Mouse (Mus musculus) CH12.LX (cell line): Measurements from ENCODE around the gene Gatd1. TPM values are rescaled to one million over a fixed set of nuclear protein-coding genes. Genes with fewer than 3 reads are reported as not detected.

Experiments used
- DNase-seq: peaks from one replicate; pipeline ENCODE4 v3.0.0-alpha.2; 2013; ENCODE audit errors: extremely low read depth
- H3K27ac ChIP-seq: 2 replicates; pipeline ENCODE4 v1.5.1; 2012; ENCODE audit warnings: low read depth, mild to moderate bottlenecking, control low read depth, moderate library complexity; ENCODE audit not compliant: insufficient read depth
- H3K27me3 ChIP-seq: replicated peaks from 2 replicates; pipeline ENCODE3; 2012; ENCODE audit warnings: inconsistent platforms
- H3K36me3 ChIP-seq, 2 experiments: replicated peaks in 1 of 2; 2 replicates each; pipeline versions ENCODE3 to v1.6.1; 2012; ENCODE audit warnings: inconsistent platforms in 1 of 2, low read length in 1 of 2, mild to moderate bottlenecking in 1 of 2, mixed read lengths in 1 of 2, moderate library complexity in 1 of 2; ENCODE audit not compliant: control insufficient read depth in 1 of 2, insufficient read depth in 1 of 2
- H3K4me1 ChIP-seq, 2 experiments: 2 replicates each; pipeline ENCODE4 v1.6.1; 2012; ENCODE audit warnings: inconsistent platforms in 1 of 2, moderate library complexity in 1 of 2; ENCODE audit not compliant: insufficient read depth in 2 of 2, control insufficient read depth in 1 of 2
- H3K4me2 ChIP-seq: 2 replicates; pipeline ENCODE4 v1.6.1; 2012; ENCODE audit warnings: low read depth, mild to moderate bottlenecking, control low read depth; ENCODE audit not compliant: poor library complexity, insufficient read depth, severe bottlenecking
- H3K4me3 ChIP-seq, 3 experiments: fragments of 150-350 bp in 1 of 3; sonication (generic) in 1 of 3; replicated peaks in 1 of 3; 2 replicates each; pipeline versions ENCODE3 to v1.5.1; 2011 to 2012; ENCODE audit warnings: low read depth in 2 of 3, low read length in 2 of 3, mild to moderate bottlenecking in 2 of 3, moderate library complexity in 2 of 3, control low read depth in 1 of 3, improper control_type of control experiment in 1 of 3, inconsistent platforms in 1 of 3, mixed read lengths in 1 of 3; ENCODE audit not compliant: poor library complexity in 1 of 3
- H3K79me2 ChIP-seq: replicated peaks from 2 replicates; pipeline ENCODE4 v1.6.1; 2012; ENCODE audit warnings: mild to moderate bottlenecking, moderate library complexity; ENCODE audit not compliant: control insufficient read depth, poor library complexity, insufficient read depth, severe bottlenecking; ENCODE audit errors: extremely low read depth
- H3K9ac ChIP-seq: 2 replicates; pipeline ENCODE4 v1.6.1; 2012; ENCODE audit warnings: low read depth, mild to moderate bottlenecking, control low read depth, moderate library complexity; ENCODE audit not compliant: insufficient read depth
- H3K9me3 ChIP-seq: replicated peaks from 2 replicates; pipeline ENCODE3; 2012; ENCODE audit warnings: low read length, inconsistent platforms, mixed read lengths
- BHLHE40 ChIP-seq: IDR thresholded peaks from 2 replicates; pipeline ENCODE4 v1.6.1; 2011; ENCODE audit warnings: mild to moderate bottlenecking, low read depth, low read length, improper control_type of control experiment
- CHD1 ChIP-seq: IDR thresholded peaks from 2 replicates; pipeline ENCODE4 v1.6.1; 2012; ENCODE audit warnings: low read depth, low read length, improper control_type of control experiment, inconsistent platforms
- CTCF ChIP-seq, 2 experiments: IDR thresholded peaks in 1 of 2; conservative IDR thresholded peaks in 1 of 2; 2 replicates each; pipeline ENCODE4 v1.5.1; 2011 to 2012; ENCODE audit warnings: low read depth in 2 of 2, low read length in 2 of 2, improper control_type of control experiment in 1 of 2, inconsistent platforms in 1 of 2, mild to moderate bottlenecking in 1 of 2, moderate library complexity in 1 of 2
- ETS1 ChIP-seq: conservative IDR thresholded peaks from 2 replicates; pipeline ENCODE4 v1.6.1; 2012; ENCODE audit warnings: low read depth, mild to moderate bottlenecking, inconsistent platforms, low read length, improper control_type of control experiment, moderate library complexity
- GABPA ChIP-seq: IDR thresholded peaks from 2 replicates; pipeline ENCODE4 v1.6.1; 2012; ENCODE audit warnings: low read depth, low read length, improper control_type of control experiment, inconsistent platforms; ENCODE audit not compliant: insufficient replicate concordance
- IRF4 ChIP-seq: IDR thresholded peaks from 2 replicates; pipeline ENCODE4 v1.6.1; 2014; ENCODE audit warnings: low read depth, mild to moderate bottlenecking, inconsistent platforms, low read length, improper control_type of control experiment
- JUN ChIP-seq: IDR thresholded peaks from 2 replicates; pipeline ENCODE4 v1.6.1; 2011; ENCODE audit warnings: low read depth, mild to moderate bottlenecking, low read length, improper control_type of control experiment, moderate library complexity; ENCODE audit not compliant: insufficient read depth
- JUND ChIP-seq: conservative IDR thresholded peaks from 2 replicates; pipeline ENCODE4 v1.6.1; 2011; ENCODE audit warnings: low read depth, low read length, improper control_type of control experiment
- KAT2A ChIP-seq: IDR thresholded peaks from 2 replicates; pipeline ENCODE4 v1.6.1; 2012; ENCODE audit warnings: low read length, improper control_type of control experiment, inconsistent platforms; ENCODE audit not compliant: insufficient replicate concordance
- MAX ChIP-seq: IDR thresholded peaks from 2 replicates; pipeline ENCODE4 v1.6.1; 2011; ENCODE audit warnings: low read length, improper control_type of control experiment
- MEF2A ChIP-seq: IDR thresholded peaks from 2 replicates; pipeline ENCODE4 v1.6.1; 2014; ENCODE audit warnings: low read depth, mild to moderate bottlenecking, inconsistent platforms, low read length, improper control_type of control experiment, borderline replicate concordance
- MXI1 ChIP-seq: IDR thresholded peaks from 2 replicates; pipeline ENCODE4 v1.6.1; 2011; ENCODE audit warnings: mild to moderate bottlenecking, low read depth, low read length, improper control_type of control experiment
- MYC ChIP-seq: IDR thresholded peaks from 2 replicates; pipeline ENCODE4 v1.6.1; 2011; ENCODE audit warnings: low read depth, mild to moderate bottlenecking, improper control_type of control experiment, low read length
- NELFE ChIP-seq: IDR thresholded peaks from 2 replicates; pipeline ENCODE4 v1.6.1; 2011; ENCODE audit warnings: low read depth, low read length, improper control_type of control experiment
- NRF1 ChIP-seq: IDR thresholded peaks from 2 replicates; pipeline ENCODE4 v1.6.1; 2014; ENCODE audit warnings: low read depth, mild to moderate bottlenecking, inconsistent platforms, low read length, improper control_type of control experiment, moderate library complexity
- PAX5 ChIP-seq: IDR thresholded peaks from 2 replicates; pipeline ENCODE4 v1.6.1; 2012; ENCODE audit warnings: low read length, inconsistent platforms, mixed read lengths
- POLR2A ChIP-seq: IDR thresholded peaks from 2 replicates; pipeline ENCODE4 v1.6.1; 2011; ENCODE audit warnings: low read depth, mild to moderate bottlenecking, improper control_type of control experiment, low read length
- POLR2AphosphoS2 ChIP-seq: IDR thresholded peaks from 2 replicates; pipeline ENCODE4 v1.6.1; 2011; ENCODE audit warnings: low read depth, low read length, improper control_type of control experiment
- RAD21 ChIP-seq: IDR thresholded peaks from 2 replicates; pipeline ENCODE4 v1.6.1; 2011; ENCODE audit warnings: low read depth, mild to moderate bottlenecking, low read length, improper control_type of control experiment, moderate library complexity
- SIN3A ChIP-seq: IDR thresholded peaks from 2 replicates; pipeline ENCODE4 v1.6.1; 2012; ENCODE audit warnings: low read length, improper control_type of control experiment, inconsistent platforms
- SMC3 ChIP-seq: IDR thresholded peaks from 2 replicates; pipeline ENCODE4 v1.6.1; 2011; ENCODE audit warnings: low read depth, low read length, improper control_type of control experiment
- TBP ChIP-seq: conservative IDR thresholded peaks from 2 replicates; pipeline ENCODE4 v1.6.1; 2011; ENCODE audit warnings: low read depth, low read length, improper control_type of control experiment
- UBTF ChIP-seq: IDR thresholded peaks from 2 replicates; pipeline ENCODE4 v1.6.1; 2012; ENCODE audit warnings: low read depth, mild to moderate bottlenecking, inconsistent platforms, low read length, improper control_type of control experiment, moderate library complexity
- ZNF384 ChIP-seq: IDR thresholded peaks from 2 replicates; pipeline ENCODE4 v1.6.1; 2012; ENCODE audit warnings: low read depth, low read length, improper control_type of control experiment, inconsistent platforms
- dilution Hi-C: fragments of 300-500 bp; cut with MboI; formaldehyde crosslinking; loops from 2 replicates; pipeline ENCODE4 v1.14.3; 2020; ENCODE audit warnings: low sequenced_read_pairs; ENCODE audit not compliant: extremely low pct_unique_long_range_greater_than_20kb, extremely low pct_ligation_motif_present
- in situ Hi-C: fragments of 300-500 bp; cut with MboI; formaldehyde crosslinking; loops from 3 replicates; pipeline ENCODE4 v1.14.3; 2019; ENCODE audit warnings: low sequenced_read_pairs, low pct_ligation_motif_present, low pct_unique_long_range_greater_than_20kb, mixed read lengths
- polyA plus RNA-seq: library from polyadenylated mRNA; unstranded; fragments of >175 nt; gene quantifications from 2 replicates; pipeline ENCODE4 v1.2.1, GENCODE M21; 2012; ENCODE audit warnings: low read depth; ENCODE audit not compliant: insufficient read length
- total RNA-seq, 2 experiments: library from RNA; depleted of rRNA; stranded (reverse); fragments of 300-350 nt in 1 of 2; fragments of >200 nt in 1 of 2; gene quantifications; 2 replicates each; pipeline ENCODE4 v1.2.3; 2012 to 2014

Gene Gatd1
- total and polyA plus RNA-seq, 3 experiments, result 21.2 to 31.4 (median 29.6) TPM

GRCm38 (mm10) chr7:141460001-141460390 lies 46.1 kb upstream of the Gatd1 start:
- Histone ChIP-seq H3K27ac (no peak overlapping the region), H3K4me3 (no peak overlapping the region), H3K9me3 (no peaks in the 10 kb centered on the region), H3K4me1 (peaks cover 6 to 26% of the 10 kb centered on the region in 2 experiments; a peak in 3 of 4 replicates), H3K36me3 (peaks cover 22 to 43% of the 10 kb centered on the region in 2 experiments), H3K79me2 (no peaks in the 10 kb centered on the region), H3K9ac (no peak overlapping the region), H3K4me2 (no peak overlapping the region), H3K27me3 (no peaks in the 10 kb centered on the region)
- TF ChIP-seq MEF2A (no peak), CTCF (conservative IDR thresholded peaks at IDR 0.05 in 1 of 2, IDR thresholded peaks at IDR 0.05 in 1 of 2; ENCODE audit: low read depth in 2 of 2, low read length in 2 of 2) (no peak), MAX (no peak), TBP (no peak), PAX5 (no peak), ZNF384 (no peak), MYC (no peak)
- in situ Hi-C loops (no loop called here), dilution Hi-C loops (no loop called here)
- no peak for DNase-seq

- in situ Hi-C loops (no loop called here), dilution Hi-C loops (no loop called here)
- no peak for TF ChIP-seq JUN
- no peak for TF ChIP-seq POLR2AphosphoS2
- no peak for TF ChIP-seq SMC3
- TF ChIP-seq KAT2A, result no peak
- TF ChIP-seq BHLHE40, result no peak
- TF ChIP-seq UBTF, result no peak
- TF ChIP-seq CHD1, result no peak
- TF ChIP-seq SIN3A, result no peak
- TF ChIP-seq NRF1, result no peak
- TF ChIP-seq NELFE, result no peak
- no peak for TF ChIP-seq MAX
- TF ChIP-seq RAD21, result no peak
- no peak for TF ChIP-seq MYC
- TF ChIP-seq MXI1, result no peak
- TF ChIP-seq JUND, result no peak
- no peak for TF ChIP-seq ETS1
- TF ChIP-seq CTCF (conservative IDR thresholded peaks at IDR 0.05 in 1 of 2, IDR thresholded peaks at IDR 0.05 in 1 of 2; ENCODE audit: low read depth in 2 of 2, low read length in 2 of 2), result no peak
- TF ChIP-seq IRF4, result no peak
- no peak for TF ChIP-seq POLR2A
- TF ChIP-seq GABPA, result no peak
- no peak overlapping the region for H3K4me2 ChIP-seq
- no peak for DNase-seq
- H3K27me3 ChIP-seq, result no peaks in the 10 kb centered on the region
- H3K27ac ChIP-seq, result no peak overlapping the region
- no peak overlapping the region for H3K9ac ChIP-seq
- H3K9me3 ChIP-seq, result no peaks in the 10 kb centered on the region
- H3K79me2 ChIP-seq, result no peaks in the 10 kb centered on the region
- H3K4me3 ChIP-seq, result no peak overlapping the region
- H3K36me3 ChIP-seq, result peaks cover 22 to 43% of the 10 kb centered on the region in 2 experiments
- H3K4me1 ChIP-seq, result peaks cover 10 to 27% of the 10 kb centered on the region in 2 experiments
Measured at GRCm38 (mm10) chr7:141459301-141459711, 45.4 kb upstream of the Gatd1 start.
